Mouse (Mus musculus) liver, embryonic 15.5 days (tissue): ENCODE measurements at regions not wholly inside any gene's neighbourhood (a gene's known extent, or its start where the extent isn't known, plus 50 kb on each side); places are given as distances from the start of the nearest gene placed in this dataset.

Experiments
- ATAC-seq: fragments of 200-750 bp; cut with Nextera tagmentation; 2 replicates; pipeline ENCODE4 v1.8.0; 2017; ENCODE audit warnings: moderate number of reproducible peaks, mild to moderate bottlenecking, moderate library complexity; ENCODE audit not compliant: insufficient read depth
- H3K27ac ChIP-seq: fragments of 300-500 bp; sonication (generic); replicated peaks from 2 replicates; pipeline ENCODE4 v1.5.1; 2015; ENCODE audit warnings: mild to moderate bottlenecking, inconsistent platforms
- H3K27me3 ChIP-seq: fragments of 300-500 bp; sonication (generic); 2 replicates; pipeline ENCODE4 v1.6.1; 2015; ENCODE audit warnings: mild to moderate bottlenecking, inconsistent platforms
- H3K36me3 ChIP-seq: fragments of 300-500 bp; sonication (generic); replicated peaks from 2 replicates; pipeline ENCODE4 v1.6.1; 2015; ENCODE audit warnings: moderate library complexity, mild to moderate bottlenecking, inconsistent platforms
- H3K4me1 ChIP-seq: fragments of 300-500 bp; sonication (generic); replicated peaks from 2 replicates; pipeline ENCODE4 v1.6.1; 2015; ENCODE audit warnings: inconsistent platforms
- H3K4me2 ChIP-seq: fragments of 300-500 bp; sonication (generic); 2 replicates; pipeline ENCODE4 v1.6.1; 2015; ENCODE audit warnings: moderate library complexity, mild to moderate bottlenecking, inconsistent platforms
- H3K4me3 ChIP-seq: fragments of 300-500 bp; sonication (generic); replicated peaks from 2 replicates; pipeline ENCODE4 v1.5.1; 2015; ENCODE audit warnings: mild to moderate bottlenecking, inconsistent platforms
- H3K9ac ChIP-seq: fragments of 300-500 bp; sonication (generic); 2 replicates; pipeline ENCODE4 v1.6.1; 2015; ENCODE audit warnings: moderate library complexity, mild to moderate bottlenecking, inconsistent platforms
- H3K9me3 ChIP-seq: fragments of 300-500 bp; sonication (generic); replicated peaks from 2 replicates; pipeline ENCODE4 v1.6.1; 2016; ENCODE audit warnings: inconsistent platforms
- WGBS: fragments of 180-500 bp; shearing (Covaris S2); methylation state at CpG from one replicate; pipeline ENCODE4 v1.1.7; 2015; ENCODE audit warnings: mixed read lengths; ENCODE audit not compliant: insufficient replicate concordance; 5-methylcytosine and 5-hydroxymethylcytosine counted together

DNA sequence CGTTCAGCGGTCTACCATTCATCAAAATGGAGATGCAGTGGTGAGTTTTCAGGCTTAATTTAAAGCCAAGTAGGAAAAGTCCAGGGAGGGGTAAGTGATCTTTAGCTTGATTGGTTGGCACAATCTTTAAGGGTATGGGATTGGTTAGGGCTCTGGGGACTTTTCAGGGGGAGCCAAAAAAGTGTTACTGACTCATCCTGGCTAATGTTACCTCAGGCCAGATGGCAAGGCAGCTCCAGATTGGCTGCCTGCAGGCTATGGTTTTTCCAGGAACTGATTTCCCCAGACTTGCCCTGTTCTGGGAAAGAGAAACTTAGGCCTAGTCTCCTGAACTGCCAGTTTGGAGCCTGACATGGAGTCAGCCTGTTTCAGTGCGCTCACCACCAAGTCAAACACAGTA is 539.6 kb upstream of the Lmcd1 start:
- 71% methylated on average over 3 of the region's 3 CpGs for WGBS
- no peak overlapping the region for H3K27ac ChIP-seq
- no peaks in the 10 kb centered on the region for H3K9me3 ChIP-seq
- no peak overlapping the region for H3K4me2 ChIP-seq
- no peaks in the 10 kb centered on the region for H3K4me1 ChIP-seq
- H3K27me3 ChIP-seq = no peaks in the 10 kb centered on the region
- H3K36me3 ChIP-seq = no peaks in the 10 kb centered on the region
- no peak overlapping the region for H3K4me3 ChIP-seq
- no peak overlapping the region for H3K9ac ChIP-seq
- no peak for ATAC-seq

DNA sequence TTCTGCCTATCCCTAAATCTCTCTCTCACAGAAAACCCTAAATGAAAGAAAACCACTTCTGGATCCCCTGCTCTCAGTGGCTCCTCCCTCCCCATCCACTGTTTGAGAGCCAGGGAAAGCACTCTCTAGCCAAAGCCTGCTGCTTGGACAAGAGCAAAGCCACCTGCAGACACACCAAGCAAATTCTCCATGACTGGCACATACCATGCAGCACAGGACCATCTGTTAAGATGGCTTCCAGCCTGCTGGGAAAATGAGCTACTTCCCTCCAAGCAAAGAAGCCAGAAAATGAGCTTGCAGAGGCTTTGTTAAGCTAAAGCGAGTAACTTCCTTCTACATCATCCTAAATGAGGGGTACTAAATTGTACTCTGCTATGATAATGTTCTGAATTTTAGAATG is 534.6 kb upstream of the Lmcd1 start:
- Histone ChIP-seq H3K9ac (no peak overlapping the region), H3K36me3 (no peaks in the 10 kb centered on the region), H3K27ac (no peak overlapping the region), H3K27me3 (no peaks in the 10 kb centered on the region), H3K4me2 (no peak overlapping the region), H3K4me1 (no peaks in the 10 kb centered on the region), H3K9me3 (no peaks in the 10 kb centered on the region), H3K4me3 (no peak overlapping the region)
- 56% methylated on average over 1 of the region's 1 CpGs for WGBS
- no peak for ATAC-seq

DNA sequence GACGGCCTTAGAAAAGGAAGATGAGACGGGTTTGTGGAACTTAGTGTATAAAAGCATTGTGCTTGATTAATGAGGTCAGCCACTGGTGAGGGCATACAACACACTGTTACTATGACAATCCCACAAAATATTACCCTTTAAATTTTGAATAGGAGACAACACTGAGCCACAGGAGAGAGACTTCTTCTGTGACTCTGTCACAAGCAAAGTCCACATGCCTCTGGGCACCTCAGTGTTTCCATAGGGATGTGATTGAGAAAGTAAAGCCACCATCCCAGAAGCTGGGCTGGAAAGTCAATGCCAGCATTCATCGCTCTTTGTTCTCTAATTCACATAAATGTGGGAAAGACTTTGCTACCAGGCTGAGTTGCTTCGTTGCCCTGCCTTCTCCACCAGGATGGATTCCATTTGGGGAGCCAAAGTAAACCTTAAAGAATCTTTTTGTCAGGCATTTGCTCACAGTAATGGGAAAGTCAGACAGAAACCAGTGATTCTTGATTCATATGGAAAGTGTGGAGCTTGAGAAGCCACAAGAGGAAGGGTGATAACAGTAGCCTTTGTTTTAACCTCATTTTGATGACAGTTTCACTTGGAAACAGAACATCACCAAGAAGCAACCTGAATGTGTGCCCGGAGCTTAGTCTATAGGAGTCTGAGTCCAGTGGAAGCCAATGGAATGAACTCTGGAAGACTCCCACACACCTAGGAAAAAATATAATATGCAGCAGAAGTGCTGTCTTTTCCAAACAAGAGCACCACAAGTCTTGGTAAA is 491.7 kb upstream of the Lmcd1 start:
- Histone ChIP-seq H3K9me3 (no peaks in the 10 kb centered on the region), H3K36me3 (no peaks in the 10 kb centered on the region)
- 53% methylated on average over 5 of the region's 5 CpGs for WGBS

DNA sequence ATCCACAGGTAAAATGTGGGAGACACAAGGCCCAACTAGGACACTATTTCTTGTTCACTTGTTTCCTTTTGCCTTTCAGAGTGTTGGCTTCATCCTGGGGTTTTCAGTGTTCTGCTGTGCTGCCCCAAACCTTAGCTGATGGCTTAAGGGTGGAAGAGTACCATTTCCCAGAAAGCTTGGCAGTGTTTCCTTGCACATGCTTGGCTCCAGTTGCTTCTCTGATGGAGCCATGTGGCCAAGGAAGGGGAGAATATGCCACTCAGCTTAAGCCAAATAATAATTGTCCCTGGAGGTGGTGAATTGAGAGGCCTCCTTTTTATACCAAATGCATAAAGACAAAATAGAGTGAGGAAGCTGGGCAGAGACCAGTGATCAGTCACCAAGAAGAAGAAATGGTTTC is 464.9 kb upstream of the Lmcd1 start:
- Histone ChIP-seq H3K27me3 (no peaks in the 10 kb centered on the region), H3K4me2 (no peak overlapping the region), H3K27ac (no peak overlapping the region), H3K9me3 (no peaks in the 10 kb centered on the region), H3K4me3 (no peak overlapping the region), H3K4me1 (no peaks in the 10 kb centered on the region), H3K9ac (no peak overlapping the region), H3K36me3 (no peaks in the 10 kb centered on the region)
- ATAC-seq = no peak

More for the DNA sequence above, 491.7 kb upstream of the Lmcd1 start:
- no peak overlapping the region for H3K9ac ChIP-seq
- no peak overlapping the region for H3K27ac ChIP-seq
- no peaks in the 10 kb centered on the region for H3K4me1 ChIP-seq
- H3K4me2 ChIP-seq = no peak overlapping the region
- H3K4me3 ChIP-seq = no peak overlapping the region
- ATAC-seq = no peak
- H3K27me3 ChIP-seq = no peaks in the 10 kb centered on the region

DNA sequence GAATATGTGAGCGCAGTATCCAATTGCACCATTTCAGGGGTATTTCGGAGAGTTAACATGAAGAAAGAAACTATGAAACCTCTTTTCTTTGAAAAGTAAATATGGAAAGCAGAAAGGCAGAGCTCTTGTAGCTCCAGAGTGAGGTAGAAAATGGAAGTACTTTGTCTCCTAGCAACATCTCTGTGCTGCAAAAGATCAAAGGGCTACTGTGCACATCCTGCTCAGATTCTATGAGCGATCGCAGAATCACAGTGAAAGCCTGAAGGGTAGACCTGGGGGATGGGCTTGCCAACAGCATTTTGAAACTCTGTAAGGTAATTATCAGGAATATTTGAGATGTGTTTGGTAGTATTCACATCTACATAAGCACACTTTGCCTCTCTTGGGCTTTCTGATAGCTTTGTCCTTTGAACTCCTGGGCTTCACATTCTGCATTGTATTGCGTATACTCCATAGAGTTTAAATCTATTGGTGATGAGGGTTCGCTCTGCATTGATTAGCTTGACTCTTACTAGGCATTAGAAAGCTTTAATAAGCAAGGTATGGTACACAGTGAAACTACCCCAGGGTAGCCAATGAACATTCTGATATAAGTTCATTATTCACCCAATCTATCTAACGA is 459.5 kb upstream of the Lmcd1 start:
- 70% methylated on average over 7 of the region's 7 CpGs for WGBS
- no peak overlapping the region for H3K4me2 ChIP-seq

DNA sequence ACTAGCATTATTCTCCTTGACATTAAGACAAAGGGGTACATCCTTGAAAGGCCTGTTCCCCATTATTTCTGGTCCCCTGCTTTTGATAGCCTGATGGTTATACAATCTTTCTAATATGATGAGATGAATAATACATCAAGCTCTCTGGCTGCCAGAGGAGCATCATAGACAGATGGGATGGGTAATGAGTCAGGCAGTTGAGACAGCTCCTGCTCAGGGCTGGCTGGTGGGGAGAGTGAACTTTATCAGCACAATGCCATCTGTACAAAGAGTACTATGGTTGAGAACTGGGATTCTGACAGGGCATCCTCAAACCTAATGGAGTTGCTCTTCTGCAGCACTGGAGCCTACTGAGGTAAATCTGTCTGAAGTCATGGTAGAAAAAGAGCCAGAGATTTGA is 458.4 kb upstream of the Lmcd1 start:
- H3K9ac ChIP-seq = no peak overlapping the region
- ATAC-seq = no peak

More for the DNA sequence above, 459.5 kb upstream of the Lmcd1 start:
- H3K9me3 ChIP-seq = no peaks in the 10 kb centered on the region
- H3K27ac ChIP-seq = no peak overlapping the region
- no peak overlapping the region for H3K9ac ChIP-seq
- no peaks in the 10 kb centered on the region for H3K36me3 ChIP-seq
- H3K27me3 ChIP-seq = no peaks in the 10 kb centered on the region
- no peak overlapping the region for H3K4me3 ChIP-seq
- no peaks in the 10 kb centered on the region for H3K4me1 ChIP-seq
- no peak for ATAC-seq

DNA sequence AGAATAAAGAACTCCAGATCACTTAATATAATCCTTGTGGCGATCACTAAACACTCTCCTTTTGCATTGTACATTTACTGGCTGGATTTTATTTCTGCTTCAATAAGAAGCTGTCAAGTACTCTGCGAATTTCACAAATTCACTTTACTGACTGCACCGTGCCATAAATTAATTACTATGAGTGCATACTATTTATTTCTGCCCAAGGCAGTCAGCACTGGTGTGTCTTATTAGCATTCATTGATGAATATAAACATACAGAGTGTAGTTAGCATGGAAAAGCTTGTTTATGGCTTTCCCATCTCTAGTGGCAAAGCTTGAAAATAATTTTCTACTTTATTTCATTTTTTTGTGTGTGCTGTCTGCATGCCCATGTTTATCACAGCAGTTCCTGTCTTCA is 453.3 kb upstream of the Lmcd1 start:
- Histone ChIP-seq H3K4me3 (no peak overlapping the region), H3K27ac (no peak overlapping the region), H3K9me3 (no peaks in the 10 kb centered on the region), H3K27me3 (no peaks in the 10 kb centered on the region), H3K36me3 (no peaks in the 10 kb centered on the region), H3K4me1 (no peaks in the 10 kb centered on the region), H3K4me2 (no peak overlapping the region), H3K9ac (no peak overlapping the region)
- 56% methylated on average over 3 of the region's 3 CpGs for WGBS
- ATAC-seq = no peak

More for the DNA sequence above, 458.4 kb upstream of the Lmcd1 start:
- H3K27me3 ChIP-seq = no peaks in the 10 kb centered on the region
- no peaks in the 10 kb centered on the region for H3K4me1 ChIP-seq
- no peak overlapping the region for H3K27ac ChIP-seq
- no peaks in the 10 kb centered on the region for H3K9me3 ChIP-seq
- H3K4me3 ChIP-seq = no peak overlapping the region
- H3K4me2 ChIP-seq = no peak overlapping the region
- no peaks in the 10 kb centered on the region for H3K36me3 ChIP-seq

DNA sequence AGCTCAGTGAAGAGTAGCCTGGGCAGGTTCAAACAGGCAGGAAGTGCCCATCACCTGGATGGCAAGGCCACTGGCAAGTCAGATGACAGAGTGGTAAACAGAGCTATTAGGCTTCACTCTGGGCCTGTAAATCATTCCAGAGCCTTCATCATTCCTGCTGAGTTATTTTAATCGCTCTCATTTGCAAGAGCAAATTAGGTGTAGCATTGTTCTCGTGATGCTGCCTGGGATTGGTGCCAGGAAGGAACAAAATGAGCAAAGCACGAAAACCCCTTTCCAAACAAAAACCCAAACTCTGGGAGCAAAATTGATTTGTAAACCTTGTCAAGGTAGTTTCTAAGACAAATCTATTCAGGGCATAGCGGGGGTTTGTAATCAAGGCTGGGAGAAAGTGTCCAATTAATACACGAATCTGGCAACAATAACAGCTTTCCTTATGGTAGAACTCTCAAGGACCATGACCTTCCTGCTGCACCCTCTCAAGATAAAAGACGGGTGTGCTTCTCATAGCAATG is 429.2 kb upstream of the Lmcd1 start:
- Histone ChIP-seq H3K27me3 (no peaks in the 10 kb centered on the region), H3K9ac (no peak overlapping the region), H3K4me2 (no peak overlapping the region), H3K4me3 (no peak overlapping the region), H3K27ac (no peak overlapping the region), H3K36me3 (no peaks in the 10 kb centered on the region), H3K9me3 (no peaks in the 10 kb centered on the region), H3K4me1 (no peaks in the 10 kb centered on the region)
- no peak for ATAC-seq
- WGBS = 47% methylated on average over 6 of the region's 6 CpGs

DNA sequence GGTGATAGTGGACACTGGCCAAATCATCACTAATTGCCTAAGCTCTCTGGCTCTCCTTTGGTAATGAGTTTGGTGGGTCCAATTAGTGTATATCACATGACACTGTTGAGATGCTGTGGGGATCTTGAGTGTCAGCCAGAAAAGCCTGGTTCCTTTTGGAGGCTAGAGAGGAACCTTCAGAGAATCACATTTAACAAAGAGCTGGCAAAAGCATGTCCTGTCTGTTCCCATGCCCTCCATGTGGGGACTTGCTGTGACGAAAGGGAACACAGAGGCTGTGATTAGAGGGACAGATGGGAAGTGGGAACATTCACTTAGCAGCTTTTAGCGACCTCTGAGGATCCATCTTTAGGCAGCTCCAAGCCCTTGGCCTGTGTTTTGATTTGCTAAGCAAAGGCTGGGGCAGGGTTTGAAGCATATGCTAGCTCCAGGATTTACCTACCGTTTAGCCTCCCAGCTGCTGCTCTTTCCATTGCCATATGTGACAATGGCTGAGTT is 407.4 kb upstream of the Lmcd1 start:
- ATAC-seq = no peak
- Histone ChIP-seq H3K27me3 (no peaks in the 10 kb centered on the region), H3K4me1 (no peaks in the 10 kb centered on the region), H3K9ac (no peak overlapping the region), H3K27ac (no peak overlapping the region), H3K9me3 (no peaks in the 10 kb centered on the region), H3K4me2 (no peak overlapping the region), H3K36me3 (no peaks in the 10 kb centered on the region), H3K4me3 (no peak overlapping the region)
- 40% methylated on average over 3 of the region's 3 CpGs for WGBS

DNA sequence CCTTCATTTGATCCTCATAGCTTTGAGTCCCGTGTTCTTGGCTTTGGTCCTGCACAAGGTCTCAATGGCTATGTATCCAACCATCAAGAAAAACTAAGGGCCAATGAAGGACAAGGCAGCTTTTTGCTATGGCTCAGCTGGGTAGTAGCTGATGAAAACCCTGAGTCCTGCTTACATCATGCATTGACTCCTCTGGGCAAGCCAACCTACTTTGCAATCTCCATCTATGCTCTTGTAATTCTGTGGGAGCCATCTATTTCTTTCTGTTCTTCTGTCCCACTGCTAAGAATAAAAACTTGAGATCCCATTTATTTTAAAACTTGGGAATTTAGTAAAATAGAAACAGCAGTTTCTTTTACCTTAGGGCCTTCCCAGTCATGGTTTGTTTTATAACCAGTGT is 391.0 kb upstream of the Lmcd1 start:
- H3K4me1 ChIP-seq = no peaks in the 10 kb centered on the region
- 45% methylated on average over 1 of the region's 1 CpGs for WGBS
- no peaks in the 10 kb centered on the region for H3K27me3 ChIP-seq
- no peak for ATAC-seq
- H3K4me2 ChIP-seq = no peak overlapping the region
- no peak overlapping the region for H3K9ac ChIP-seq
- H3K36me3 ChIP-seq = no peaks in the 10 kb centered on the region
- H3K27ac ChIP-seq = no peak overlapping the region
- H3K9me3 ChIP-seq = no peaks in the 10 kb centered on the region
- H3K4me3 ChIP-seq = no peak overlapping the region

DNA sequence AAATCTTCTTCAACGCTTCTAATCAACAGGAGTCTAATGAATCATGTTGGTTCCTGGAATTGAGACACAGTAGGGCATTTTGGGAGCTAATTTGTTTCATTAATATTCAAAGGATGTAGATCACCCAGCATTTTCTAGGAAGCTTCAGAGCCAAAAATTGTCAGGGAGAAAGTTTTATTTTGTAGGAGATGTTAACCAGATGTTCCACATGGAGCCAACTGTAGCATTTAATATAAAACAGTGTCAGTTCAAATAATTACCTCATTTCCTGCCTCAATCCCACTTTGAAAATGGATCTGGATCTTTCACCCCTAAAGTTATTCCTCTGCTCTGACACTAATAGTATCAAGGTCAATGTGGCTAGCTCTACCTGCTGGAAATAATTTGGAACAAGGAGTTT is 389.6 kb upstream of the Lmcd1 start:
- Histone ChIP-seq H3K9me3 (no peaks in the 10 kb centered on the region), H3K27ac (no peak overlapping the region), H3K27me3 (no peaks in the 10 kb centered on the region), H3K4me3 (no peak overlapping the region), H3K4me2 (no peak overlapping the region), H3K36me3 (no peaks in the 10 kb centered on the region), H3K9ac (no peak overlapping the region), H3K4me1 (no peaks in the 10 kb centered on the region)
- no peak for ATAC-seq
- 53% methylated on average over 1 of the region's 1 CpGs for WGBS
